Mouse (Mus musculus): ENCODE results near the gene Kctd2. TPM values are rescaled to one million over a fixed set of nuclear protein-coding genes. Genes with fewer than 3 reads are reported as not detected.
"Not testable (repeated sequence)": the region's sequence is repeated elsewhere in the genome, so short reads cannot be mapped to it uniquely, and the experiment has no call there.

Kctd2 gene
- polyA plus RNA-seq, 1 experiment from 2014 or later: 4.8 TPM

- H3K27me3 ChIP-seq (ENCODE audit: insufficient read depth, low read length); H3K27ac ChIP-seq (ENCODE audit: low read length); H3K9ac ChIP-seq (replicated peaks; ENCODE audit: low read length); ATAC-seq (ENCODE audit: low FRiP score, low TSS enrichment); H3K4me2 ChIP-seq (replicated peaks; ENCODE audit: low read depth, low read length); H3K9me3 ChIP-seq (ENCODE audit: low read length); H3K4me3 ChIP-seq (ENCODE audit: low read length); H3K36me3 ChIP-seq (ENCODE audit: insufficient read depth, low read length): not testable (repeated sequence)
- H3K4me1 ChIP-seq (ENCODE audit: insufficient read depth, low read length): peaks cover 39% of the 10 kb centered on the region
- 89% methylated on average over 7 of the region's 7 CpGs for WGBS
Observed at GRCm38 (mm10) chr11:115477388-115477787, 57.5 kb downstream of the Kctd2 start.

DNA sequence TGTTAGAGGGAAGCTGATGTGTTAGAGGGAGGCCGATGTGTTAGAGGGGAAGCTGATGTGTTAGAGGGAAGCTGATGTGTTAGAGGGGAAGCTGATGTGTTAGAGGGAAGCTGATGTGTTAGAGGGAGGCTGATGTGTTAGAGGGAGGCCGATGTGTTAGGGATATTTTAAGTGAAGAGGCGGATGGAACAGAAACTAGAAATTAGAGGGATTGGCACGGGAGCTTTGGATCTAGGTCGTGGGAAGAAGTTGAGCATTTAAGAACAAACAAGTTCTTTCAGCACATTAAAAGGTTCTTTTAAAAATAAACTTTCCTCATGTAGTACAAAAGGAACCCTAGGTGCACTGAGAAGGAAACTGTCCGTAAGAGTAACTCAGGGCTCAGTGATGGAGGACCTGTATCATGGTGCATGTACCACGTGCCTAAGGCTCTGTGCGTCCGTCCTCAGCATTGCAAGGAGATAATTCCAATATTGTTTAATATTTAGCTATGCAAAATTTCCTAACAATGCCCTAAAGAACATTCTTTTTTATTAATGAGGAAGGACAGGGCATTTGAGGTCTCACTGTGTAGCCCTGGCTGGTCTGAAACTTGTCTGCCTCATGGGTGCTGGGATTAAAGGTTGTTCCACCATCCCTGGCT is 58.5 kb downstream of the Kctd2 start:
- WGBS: 87% methylated on average over 9 of the region's 9 CpGs
- H3K4me2 ChIP-seq (replicated peaks; ENCODE audit: low read depth, low read length): no peak overlapping the region
- peaks cover 3% of the 10 kb centered on the region; the same call in 1 of the 2 replicates for H3K36me3 ChIP-seq (ENCODE audit: insufficient read depth, low read length)
- no peaks in the 10 kb centered on the region for H3K27me3 ChIP-seq (ENCODE audit: insufficient read depth, low read length)
- peaks cover 30% of the 10 kb centered on the region for H3K4me1 ChIP-seq (ENCODE audit: insufficient read depth, low read length)
- ATAC-seq (ENCODE audit: low FRiP score, low TSS enrichment): no peak
- H3K9ac ChIP-seq (replicated peaks; ENCODE audit: low read length): no peak overlapping the region
- no peak overlapping the region for H3K27ac ChIP-seq (ENCODE audit: low read length)
- no peaks in the 10 kb centered on the region for H3K9me3 ChIP-seq (ENCODE audit: low read length)
- H3K4me3 ChIP-seq (ENCODE audit: low read length): no peak overlapping the region

Small RNA genes within 50 kb of the gene (microRNA-seq; reads per million reads assigned to microRNA genes)
- gene Mir3968: not detected

Other genes with a start within 250 kb of the Kctd2 start
- gene Tmem104, start 232.6 kb upstream of the Kctd2 start, polyA plus RNA-seq (2015; fragmentation: Nextera tagmentation; extraction: Ambion mirVana): 11.7 and 13.8 TPM in 2 replicates
- 28.0 and 29.7 TPM in 2 replicates for gene Nat9, start 232.3 kb upstream of the Kctd2 start, polyA plus RNA-seq (2015; fragmentation: Nextera tagmentation; extraction: Ambion mirVana)
- not detected in 2 replicates for gene Grin2c, start 152.9 kb upstream of the Kctd2 start, polyA plus RNA-seq (2015; fragmentation: Nextera tagmentation; extraction: Ambion mirVana)
- gene Fdxr, start 143.1 kb upstream of the Kctd2 start, polyA plus RNA-seq (2015; fragmentation: Nextera tagmentation; extraction: Ambion mirVana): 20.0 and 23.6 TPM in 2 replicates
- 0.40 and 0.42 TPM in 2 replicates for gene Fads6, start 122.5 kb upstream of the Kctd2 start, polyA plus RNA-seq (2015; fragmentation: Nextera tagmentation; extraction: Ambion mirVana)
- gene Otop2, start 113.0 kb upstream of the Kctd2 start, polyA plus RNA-seq (2015; fragmentation: Nextera tagmentation; extraction: Ambion mirVana): 0.64 TPM in 1 of 2 replicates, not detected in the other
- gene Ush1g, start 98.1 kb upstream of the Kctd2 start, polyA plus RNA-seq (2015; fragmentation: Nextera tagmentation; extraction: Ambion mirVana): 0.05 TPM in 1 of 2 replicates, not detected in the other
- not detected in 2 replicates for gene Otop3, start 85.4 kb upstream of the Kctd2 start, polyA plus RNA-seq (2015; fragmentation: Nextera tagmentation; extraction: Ambion mirVana)
- gene Hid1, start 52.4 kb upstream of the Kctd2 start, polyA plus RNA-seq (2015; fragmentation: Nextera tagmentation; extraction: Ambion mirVana): 7.9 and 8.6 TPM in 2 replicates
- 7.9 and 10.2 TPM in 2 replicates for gene Cdr2l, start 38.2 kb upstream of the Kctd2 start, polyA plus RNA-seq (2015; fragmentation: Nextera tagmentation; extraction: Ambion mirVana)
- 195 and 203 TPM in 2 replicates for gene Mrpl58, start 16.4 kb upstream of the Kctd2 start, polyA plus RNA-seq (2015; fragmentation: Nextera tagmentation; extraction: Ambion mirVana)
- gene Atp5h, start 166 bp upstream of the Kctd2 start, polyA plus RNA-seq (2015; fragmentation: Nextera tagmentation; extraction: Ambion mirVana): 942 and 981 TPM in 2 replicates
- 0.12 and 0.35 TPM in 2 replicates for gene Trim80, start 20.4 kb downstream of the Kctd2 start, polyA plus RNA-seq (2015; fragmentation: Nextera tagmentation; extraction: Ambion mirVana)
- gene Slc16a5, start 42.3 kb downstream of the Kctd2 start, polyA plus RNA-seq (2015; fragmentation: Nextera tagmentation; extraction: Ambion mirVana): 28.4 and 31.5 TPM in 2 replicates
- 9.0 and 10.5 TPM in 2 replicates for gene Armc7, start 55.5 kb downstream of the Kctd2 start, polyA plus RNA-seq (2015; fragmentation: Nextera tagmentation; extraction: Ambion mirVana)
- 77.6 and 82.1 TPM in 2 replicates for gene Nt5c, start 71.7 kb downstream of the Kctd2 start, polyA plus RNA-seq (2015; fragmentation: Nextera tagmentation; extraction: Ambion mirVana)
- gene Jpt1, start 94.3 kb downstream of the Kctd2 start, polyA plus RNA-seq (2015; fragmentation: Nextera tagmentation; extraction: Ambion mirVana): 457 and 461 TPM in 2 replicates
- 939 and 944 TPM in 2 replicates for gene Sumo2, start 116.1 kb downstream of the Kctd2 start, polyA plus RNA-seq (2015; fragmentation: Nextera tagmentation; extraction: Ambion mirVana)
- 180 and 184 TPM in 2 replicates for gene Nup85, start 144.3 kb downstream of the Kctd2 start, polyA plus RNA-seq (2015; fragmentation: Nextera tagmentation; extraction: Ambion mirVana)
- gene Mrps7, start 183.8 kb downstream of the Kctd2 start, polyA plus RNA-seq (2015; fragmentation: Nextera tagmentation; extraction: Ambion mirVana): 101 and 103 TPM in 2 replicates
- 24.5 and 26.8 TPM in 2 replicates for gene Gga3, start 183.9 kb downstream of the Kctd2 start, polyA plus RNA-seq (2015; fragmentation: Nextera tagmentation; extraction: Ambion mirVana)
- 42.8 and 47.1 TPM in 2 replicates for gene Mif4gd, start 192.8 kb downstream of the Kctd2 start, polyA plus RNA-seq (2015; fragmentation: Nextera tagmentation; extraction: Ambion mirVana)
- 51.0 and 56.1 TPM in 2 replicates for gene Slc25a19, start 208.2 kb downstream of the Kctd2 start, polyA plus RNA-seq (2015; fragmentation: Nextera tagmentation; extraction: Ambion mirVana)